Comparison of ENCODE assay signal across 20 mouse cellular contexts in genomic region chr6:54963599-54963998, GRCm38 (mm10).
"Had no signal": no experiment of that assay in that cellular context is flagged by ENCODE, and none has a peak within 500 bp of the region (broad histone marks: within the 10 kb centered on the region; RNA-seq: fewer than 3 reads in every experiment).

No protein-coding gene starts in this region.

- H3K36me3 ChIP-seq: midbrain, embryonic 10.5 days; midbrain, embryonic 12.5 days; neural tube, embryonic 13.5 days; neural tube, embryonic 15.5 days had no signal

- H3K27ac ChIP-seq: midbrain, embryonic 10.5 days; midbrain, embryonic 12.5 days; neural tube, embryonic 13.5 days; neural tube, embryonic 15.5 days had no signal

- DNase-seq: lung, adult 18-20 months; lung, embryonic 14.5 days; lung, postnatal 10 days; lung, postnatal 4 days; midbrain, embryonic 14.5 days; retina, postnatal 1 day; right cerebral cortex, adult 18-20 months; right cerebral cortex, postnatal 25 days; right cerebral cortex, postnatal 4 days; spleen, adult 18-20 months; thymus, adult 18-20 months; thymus, postnatal 14 days; thymus, postnatal 36 days had no signal

- H3K4me1 ChIP-seq: megakaryocyte, embryonic 14.5 days; midbrain, embryonic 10.5 days; midbrain, embryonic 12.5 days; neural tube, embryonic 13.5 days; neural tube, embryonic 15.5 days had no signal

- ATAC-seq: midbrain, embryonic 16.5 days had no signal

- H3K4me2 ChIP-seq: lung, embryonic 14.5 days; midbrain, embryonic 12.5 days; neural tube, embryonic 13.5 days; neural tube, embryonic 15.5 days had no signal

- H3K4me3 ChIP-seq: megakaryocyte, embryonic 14.5 days; midbrain, embryonic 10.5 days; midbrain, embryonic 12.5 days; myocyte; neural tube, embryonic 13.5 days; neural tube, embryonic 15.5 days had no signal

- H3K27me3 ChIP-seq: midbrain, embryonic 12.5 days; neural tube, embryonic 15.5 days had no signal

- H3K9me3 ChIP-seq: midbrain, embryonic 10.5 days; midbrain, embryonic 12.5 days; neural tube, embryonic 13.5 days; neural tube, embryonic 15.5 days had no signal

- H3K9ac ChIP-seq: lung, embryonic 14.5 days; midbrain, embryonic 12.5 days; neural tube, embryonic 13.5 days; neural tube, embryonic 15.5 days had no signal
